Mouse (Mus musculus) lung, postnatal 4 days (tissue): ENCODE measurements around the gene Acvr1b.

Experiments used
- DNase-seq, 2 experiments: peaks; one replicate each; pipeline ENCODE4 v3.0.0; 2021

The Acvr1b gene

DNA sequence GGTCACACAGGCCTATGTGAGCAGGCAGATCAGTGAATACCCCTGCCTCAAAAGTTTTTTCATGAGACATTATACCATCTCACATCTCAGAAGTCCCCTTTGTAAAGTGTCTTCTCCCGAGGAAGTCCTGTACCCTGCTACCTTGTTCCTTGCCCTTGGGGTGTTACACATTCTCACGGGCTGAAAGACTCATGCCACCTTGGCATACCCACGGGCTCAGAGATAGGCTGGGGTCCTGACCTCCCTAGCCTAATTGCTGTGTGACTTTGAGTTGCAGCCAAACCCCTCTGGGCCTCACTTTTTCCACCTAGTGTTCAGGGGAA is 79.7 kb downstream of the Acvr1b start:
- no peak for DNase-seq

DNA sequence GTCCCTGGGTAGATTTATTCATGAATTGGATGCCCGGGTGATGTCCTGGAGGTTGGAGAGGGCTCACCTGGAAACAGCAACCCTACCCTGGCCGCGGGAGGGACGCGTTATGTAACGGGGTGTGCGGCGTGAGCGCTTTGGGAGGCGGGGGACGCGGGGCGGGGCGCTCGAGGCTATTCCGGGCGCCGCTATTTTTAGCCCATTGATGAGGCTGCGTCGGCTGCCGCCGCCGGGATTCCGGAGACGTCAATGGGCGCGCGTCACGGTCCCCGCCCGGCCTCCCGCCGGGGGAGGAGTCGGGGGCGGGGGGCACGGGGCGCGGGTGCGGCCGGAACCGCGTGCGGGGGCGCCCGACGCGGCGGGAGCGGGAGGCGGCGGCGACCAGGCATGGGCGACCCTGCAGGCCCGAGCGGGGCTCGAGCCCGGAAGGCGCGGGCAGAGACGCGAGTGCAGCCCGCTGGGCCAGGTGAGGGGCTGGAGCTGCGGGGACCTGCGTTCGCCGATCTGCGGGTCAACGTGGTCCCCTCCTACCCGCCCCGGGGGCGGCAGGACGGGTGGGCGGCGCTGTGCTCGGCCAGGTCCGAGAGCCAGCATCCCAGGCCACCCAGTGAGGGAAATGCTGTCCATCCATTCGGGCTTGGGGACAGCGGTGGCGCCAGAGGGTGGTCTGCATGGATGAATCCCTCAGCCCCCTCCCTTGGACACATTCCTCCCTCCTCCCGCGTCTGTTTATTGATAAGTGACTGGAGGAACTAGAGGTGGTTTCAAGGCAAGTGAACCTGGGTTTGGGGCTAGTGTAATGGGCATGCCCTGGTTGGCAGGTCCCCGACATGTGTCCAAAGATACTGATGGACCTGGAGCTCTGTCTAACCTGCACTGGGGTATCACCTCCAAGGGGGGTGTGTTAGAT is 80.3 kb downstream of the Acvr1b start, which contains the start of gene Nr4a1:
Gene Nr4a1, plus strand, starts transcription at position 384 of the 910 bp plus-strand sequence.
- peak; percentile 88 to 90 for DNase-seq

DNA sequence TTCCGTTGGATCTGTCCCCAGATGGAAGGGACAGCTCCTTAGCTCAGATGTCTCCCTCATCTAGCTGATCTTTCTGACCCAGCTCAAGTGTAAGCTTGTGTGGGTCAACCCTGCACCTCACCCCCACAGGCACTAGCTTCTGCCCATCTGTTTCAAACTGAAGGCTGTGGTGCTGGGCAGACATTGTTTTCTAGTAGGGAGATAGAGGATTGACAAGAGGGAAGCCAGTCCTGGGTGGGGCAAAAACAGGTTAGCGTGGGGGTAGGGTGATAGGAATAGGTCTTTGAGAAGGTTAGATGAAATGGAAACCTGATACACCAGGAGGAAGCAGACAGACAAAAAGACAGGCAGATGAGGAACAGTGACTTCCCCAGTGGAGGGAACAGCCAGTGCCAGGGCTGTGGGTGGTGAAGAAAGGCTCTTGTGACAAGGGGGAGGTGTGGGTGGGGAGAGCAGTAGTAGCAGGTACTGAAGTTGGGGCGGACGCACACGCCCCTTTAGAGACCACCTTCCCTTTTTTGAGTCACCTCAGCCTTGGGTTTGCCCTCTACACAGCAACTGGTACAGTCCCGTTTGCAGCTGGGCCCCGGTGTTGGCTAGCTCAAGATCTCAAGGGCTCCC is 82.1 kb downstream of the Acvr1b start:
- peak in 1 of 2 experiments; percentile 22 for DNase-seq

DNA sequence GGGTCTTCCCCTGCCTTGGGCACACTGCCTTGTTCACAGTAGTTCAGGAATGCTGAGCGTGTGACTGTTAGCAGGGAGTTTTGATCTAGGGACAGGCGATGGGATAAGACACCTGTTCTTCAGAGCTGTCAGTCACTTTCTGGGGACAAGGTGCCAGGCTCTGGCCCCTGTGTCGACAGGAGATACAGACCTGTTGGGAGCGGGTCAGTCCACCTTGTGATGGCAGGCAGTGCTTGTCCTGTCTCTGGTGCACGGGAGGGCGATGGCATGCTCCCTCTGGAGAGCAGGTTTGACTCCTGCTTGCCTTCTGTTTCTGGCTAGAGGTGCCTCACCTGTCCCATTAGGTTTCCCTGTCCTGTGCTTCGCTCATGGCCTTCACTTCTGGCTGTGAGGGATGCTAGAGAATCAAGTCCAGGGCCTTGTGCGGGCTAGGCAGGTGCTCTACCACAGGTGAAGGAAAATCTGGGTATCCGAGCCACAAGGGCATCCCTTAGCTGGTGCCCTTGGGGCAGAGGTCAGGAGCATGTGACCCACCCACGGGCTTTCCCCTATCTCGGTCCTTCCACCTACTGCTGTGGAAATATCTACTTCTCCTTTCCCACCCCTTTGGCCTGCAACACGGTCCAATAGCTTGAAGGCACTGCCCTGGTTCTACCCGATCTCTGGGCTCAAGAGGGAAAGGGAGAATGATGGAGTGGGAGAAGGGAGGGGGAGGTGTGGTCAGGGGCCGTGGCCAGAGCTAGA is 82.8 kb downstream of the Acvr1b start:
- peak in 1 of 2 experiments; percentile 45 for DNase-seq

DNA sequence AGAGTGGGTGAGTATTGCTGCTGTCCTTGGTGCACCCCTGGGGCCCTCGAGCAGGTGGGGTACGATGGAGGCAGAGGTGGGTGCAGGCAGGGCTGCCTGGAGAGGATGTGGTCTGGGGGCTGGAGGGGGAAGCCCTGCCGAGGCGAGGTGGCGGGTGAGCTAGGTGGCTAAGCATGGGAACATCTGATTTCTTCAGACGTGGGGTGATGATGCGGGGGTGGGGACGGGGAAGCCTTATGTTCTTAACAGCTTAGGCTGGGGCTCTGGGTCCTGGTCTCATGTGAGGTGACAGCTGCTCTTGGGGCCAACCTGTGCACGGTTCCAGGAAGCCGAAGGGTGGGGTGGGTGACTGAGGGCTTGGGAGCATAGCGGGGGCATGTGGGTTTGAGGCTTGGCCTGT is 84.6 kb downstream of the Acvr1b start:
- peak in 1 of 2 experiments; percentile 45 for DNase-seq

DNA sequence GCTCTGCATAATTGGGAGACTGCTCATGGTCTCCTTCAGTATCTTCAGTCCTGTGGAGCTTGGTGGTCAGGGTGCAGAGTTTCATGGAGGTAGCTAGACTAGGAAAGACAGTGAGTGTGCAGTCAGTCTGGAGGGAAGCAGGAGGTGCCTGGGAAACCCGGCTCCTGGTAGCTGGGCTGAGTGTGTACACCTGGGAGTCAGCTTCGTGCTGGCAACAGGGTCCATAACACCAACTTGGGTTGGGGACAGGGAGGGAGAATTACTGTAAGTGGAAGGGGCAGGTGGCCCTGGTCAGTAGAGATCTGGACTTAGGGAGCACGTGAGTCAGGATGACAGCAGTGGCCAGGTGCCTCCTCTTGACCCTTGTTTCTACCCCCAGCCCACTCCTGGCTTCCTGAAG is 86.1 kb downstream of the Acvr1b start:
- no peak for DNase-seq

DNA sequence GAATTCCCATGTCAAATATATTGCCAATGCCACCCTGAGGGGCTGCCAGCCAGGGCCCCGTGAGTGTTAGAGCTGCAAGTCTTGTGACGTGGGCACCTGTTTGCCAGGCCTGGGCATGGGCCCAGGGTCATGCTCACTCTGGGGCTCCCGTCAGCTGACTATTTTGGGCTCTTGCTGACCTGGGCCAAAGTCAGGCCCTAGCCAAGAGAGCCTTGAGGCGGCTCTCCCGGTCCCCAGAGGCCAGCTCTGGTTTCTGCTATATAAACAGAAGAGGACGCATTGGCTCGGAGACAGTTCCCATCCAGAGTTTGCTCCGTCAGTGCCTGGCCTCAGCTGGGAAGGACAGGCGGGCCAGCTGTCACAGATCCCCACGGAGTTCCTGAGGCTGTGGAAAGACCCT is 86.5 kb downstream of the Acvr1b start:
- peak; percentile 69 to 84 for DNase-seq

DNA sequence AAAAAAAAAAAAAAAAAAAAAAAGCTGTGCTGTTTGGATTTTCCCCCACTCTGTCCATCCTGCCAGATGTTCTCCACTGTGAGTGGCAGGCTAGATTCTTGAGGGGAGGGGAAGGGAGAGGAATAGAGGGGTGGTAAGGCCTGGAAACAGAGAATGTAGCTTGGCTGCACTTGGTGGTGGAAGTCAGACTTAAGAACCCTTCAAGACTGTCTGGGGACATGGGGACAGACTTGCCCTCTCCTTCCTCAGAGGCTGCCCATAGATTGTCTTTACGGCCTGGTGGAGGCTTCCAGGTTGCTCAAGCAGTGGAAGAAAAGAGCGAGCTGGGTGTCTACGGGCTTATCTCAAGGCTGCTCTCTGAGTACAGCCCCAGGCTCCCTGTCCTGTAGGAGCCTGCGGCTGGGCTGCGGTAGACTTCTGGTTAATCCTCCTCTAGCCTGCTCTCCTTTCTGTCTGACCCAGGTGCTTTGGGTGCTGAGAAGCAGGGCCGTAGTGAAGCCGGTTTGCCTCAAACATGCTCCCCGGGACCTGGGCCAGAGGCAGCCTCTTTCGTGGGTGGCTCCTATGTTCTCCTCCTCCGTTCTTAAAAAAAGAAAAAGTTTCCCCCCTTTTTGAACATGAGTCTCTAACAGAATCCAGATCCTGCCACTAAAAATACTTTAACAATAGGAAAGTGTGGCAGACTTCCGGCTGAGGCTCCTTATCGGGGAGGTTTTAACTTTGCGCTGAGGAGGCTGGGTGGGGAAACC is 87.2 kb downstream of the Acvr1b start:
- DNase-seq, result peak in 1 of 2 experiments; percentile 33

DNA sequence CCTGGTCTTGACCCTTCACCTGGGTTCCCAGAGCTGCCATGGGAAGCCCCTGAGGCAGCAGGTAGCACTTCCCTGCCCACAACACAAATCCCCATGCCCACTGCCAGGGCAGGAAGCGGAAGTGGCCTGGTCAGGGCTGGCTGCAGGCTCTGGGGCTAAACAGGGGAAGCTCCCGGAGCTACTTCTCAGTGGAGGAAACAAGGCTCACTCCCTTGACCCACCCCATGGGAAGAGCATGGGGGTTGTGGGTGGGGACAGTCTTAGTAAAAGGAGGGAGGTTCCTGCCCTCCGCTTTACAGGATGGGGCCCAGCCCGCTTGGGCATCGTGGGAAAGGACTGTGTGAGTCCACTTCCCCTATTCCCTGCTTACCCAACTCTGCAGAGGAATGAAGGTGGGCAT is 88.6 kb downstream of the Acvr1b start:
- peak; percentile 76 to 85 for DNase-seq
